ENCODE assay signal across 16 mouse cellular contexts in genomic region chr2:109944995-109945394, GRCm38 (mm10). TPM values are rescaled to one million over a fixed set of nuclear protein-coding genes. Genes with fewer than 3 reads are reported as not detected.
A peak's percentile ranks its signal among the peaks of the same experiment; 100 is the strongest.
DNase-seq lines count a peak whose midpoint lies in the region; ATAC-seq lines count a peak whose summit lies in the region.
"Had no signal": no experiment of that assay in that cellular context is flagged by ENCODE, and none has a peak within 500 bp of the region (broad histone marks: within the 10 kb centered on the region; RNA-seq: fewer than 3 reads in every experiment).

No protein-coding gene starts in this region.

- no peaks in the 10 kb centered on the region for H3K36me3 ChIP-seq in midbrain, embryonic 10.5 days
- H3K36me3 ChIP-seq in midbrain, embryonic 16.5 days (ENCODE audit: control insufficient read depth, insufficient read depth, low read length), result no peaks in the 10 kb centered on the region
- no peaks in the 10 kb centered on the region for H3K36me3 ChIP-seq in heart, embryonic 14.5 days (ENCODE audit: control insufficient read depth, insufficient read depth, low read length)
- no peaks in the 10 kb centered on the region for H3K36me3 ChIP-seq in hindbrain, embryonic 14.5 days (replicated peaks; ENCODE audit: control insufficient read depth, insufficient read depth)
- H3K36me3 ChIP-seq: limb, embryonic 13.5 days had no signal

- H3K27ac ChIP-seq in midbrain, embryonic 10.5 days (replicated peaks), result peak overlapping the region; percentile 77
- no peak overlapping the region for H3K27ac ChIP-seq in midbrain, embryonic 16.5 days (ENCODE audit: low read length)
- peak overlapping the region; percentile 73 to 84 for H3K27ac ChIP-seq in heart, embryonic 14.5 days (replicated peaks in 1 of 2; ENCODE audit: control insufficient read depth in 1 of 2, insufficient read depth in 1 of 2, low read depth in 2 of 2, low read length in 2 of 2)
- no peak overlapping the region for H3K27ac ChIP-seq in hindbrain, embryonic 14.5 days
- H3K27ac ChIP-seq: forebrain, embryonic 13.5 days; limb, embryonic 13.5 days had no signal

- DNase-seq in midbrain, embryonic 10.5 days (ENCODE audit: low spot score), result no peak
- DNase-seq in heart, adult 18-20 months, result peak; percentile 44 to 54
- DNase-seq in layer of hippocampus, adult 8-10 months (ENCODE audit: low spot score in 2 of 2), result no peak
- DNase-seq in hindbrain, embryonic 14.5 days (ENCODE audit: low spot score), result no peak
- DNase-seq: cerebellum, postnatal 14 days; kidney, adult 18-20 months; kidney, postnatal 10 days; layer of hippocampus, adult 9-11 months; lung, postnatal 14 days; retina, postnatal 1 day; thymus, adult 18-20 months had no signal

- ATAC-seq in midbrain, embryonic 16.5 days, result no peak
- ATAC-seq in heart, embryonic 14.5 days (ENCODE audit: insufficient number of reproducible peaks, insufficient read depth, low FRiP score, low read depth), result peak; percentile 92
- ATAC-seq in megakaryocyte, adult 5-6 weeks (ENCODE audit: poor library complexity, severe bottlenecking), result 0 out of 2 replicates have a peak, but pooled peaks have one; percentile 21
- no peak for ATAC-seq in hindbrain, embryonic 14.5 days (ENCODE audit: low FRiP score)
- ATAC-seq: forebrain, embryonic 13.5 days had no signal

- WGBS in midbrain, embryonic 10.5 days, result 80% methylated on average over 9 of the region's 9 CpGs
- 60% methylated on average over 9 of the region's 9 CpGs for WGBS in midbrain, embryonic 16.5 days
- WGBS in heart, embryonic 14.5 days, result 11% methylated on average over 9 of the region's 9 CpGs
- WGBS in hindbrain, embryonic 14.5 days, result 65% methylated on average over 9 of the region's 9 CpGs

- no peak overlapping the region for H3K9ac ChIP-seq in midbrain, embryonic 16.5 days (ENCODE audit: low read depth, low read length)
- no peak overlapping the region for H3K9ac ChIP-seq in heart, embryonic 14.5 days (ENCODE audit: low read length)
- no peak overlapping the region for H3K9ac ChIP-seq in hindbrain, embryonic 14.5 days
- H3K9ac ChIP-seq: forebrain, embryonic 13.5 days; limb, embryonic 13.5 days had no signal

- peaks cover 63% of the 10 kb centered on the region for H3K27me3 ChIP-seq in midbrain, embryonic 10.5 days (ENCODE audit: low read depth, poor library complexity, severe bottlenecking)
- H3K27me3 ChIP-seq in midbrain, embryonic 16.5 days (ENCODE audit: control insufficient read depth, insufficient read depth, low read depth, low read length), result no peaks in the 10 kb centered on the region
- H3K27me3 ChIP-seq in heart, embryonic 14.5 days (ENCODE audit: control insufficient read depth, insufficient read depth, low read length), result no peaks in the 10 kb centered on the region
- no peaks in the 10 kb centered on the region for H3K27me3 ChIP-seq in hindbrain, embryonic 14.5 days (ENCODE audit: control insufficient read depth, insufficient read depth, low read length)
- H3K27me3 ChIP-seq: limb, embryonic 13.5 days had no signal

- no peak overlapping the region for H3K4me2 ChIP-seq in midbrain, embryonic 16.5 days (ENCODE audit: low read length)
- peak overlapping the region; percentile 42 for H3K4me2 ChIP-seq in heart, embryonic 14.5 days (ENCODE audit: low read length)
- no peak overlapping the region; the same call in 1 of the 2 replicates for H3K4me2 ChIP-seq in hindbrain, embryonic 14.5 days (replicated peaks)
- H3K4me2 ChIP-seq: forebrain, embryonic 13.5 days; limb, embryonic 13.5 days had no signal

- peaks cover 56% of the 10 kb centered on the region for H3K4me1 ChIP-seq in midbrain, embryonic 10.5 days
- peaks cover 10% of the 10 kb centered on the region for H3K4me1 ChIP-seq in midbrain, embryonic 16.5 days (ENCODE audit: control insufficient read depth, insufficient read depth, low read length)
- H3K4me1 ChIP-seq in heart, embryonic 14.5 days (ENCODE audit: control insufficient read depth in 2 of 2, insufficient read depth in 2 of 2, low read length in 2 of 2), result peaks cover 8 to 35% of the 10 kb centered on the region in 2 experiments
- H3K4me1 ChIP-seq in hindbrain, embryonic 14.5 days (replicated peaks; ENCODE audit: control insufficient read depth, insufficient read depth, low read length), result peaks cover 34% of the 10 kb centered on the region

- H3K9me3 ChIP-seq in midbrain, embryonic 10.5 days (replicated peaks), result no peaks in the 10 kb centered on the region
- no peaks in the 10 kb centered on the region for H3K9me3 ChIP-seq in midbrain, embryonic 16.5 days (replicated peaks; ENCODE audit: control insufficient read depth, low read length, poor library complexity, severe bottlenecking)
- H3K9me3 ChIP-seq in heart, embryonic 14.5 days (ENCODE audit: control insufficient read depth, low read length), result no peaks in the 10 kb centered on the region
- no peaks in the 10 kb centered on the region for H3K9me3 ChIP-seq in hindbrain, embryonic 14.5 days (ENCODE audit: control insufficient read depth, low read length)
- H3K9me3 ChIP-seq: forebrain, embryonic 13.5 days; limb, embryonic 13.5 days had no signal

- 0 out of 2 replicates have a peak overlapping the region, but pooled peaks have one; percentile 16 for H3K4me3 ChIP-seq in midbrain, embryonic 10.5 days
- H3K4me3 ChIP-seq in midbrain, embryonic 16.5 days (ENCODE audit: low read depth, low read length), result no peak overlapping the region
- no peak overlapping the region for H3K4me3 ChIP-seq in heart, embryonic 14.5 days (ENCODE audit: control insufficient read depth in 1 of 2, insufficient read depth in 1 of 2, low read depth in 1 of 2, low read length in 2 of 2)
- no peak overlapping the region for H3K4me3 ChIP-seq in hindbrain, embryonic 14.5 days (replicated peaks; ENCODE audit: low read length)
- H3K4me3 ChIP-seq: forebrain, embryonic 13.5 days; limb, embryonic 13.5 days had no signal

RNA-seq across cellular contexts. Expression of gene Lgr4, which starts 27.5 kb away (rescaled TPM):
- polyA plus RNA-seq in midbrain, embryonic 10.5 days (2016; fragmentation: Nextera tagmentation; extraction: Ambion mirVana), result 12.7 and 14.3 TPM in 2 replicates
- polyA plus RNA-seq in midbrain, embryonic 16.5 days (2015; fragmentation: Nextera tagmentation; extraction: Ambion mirVana), result 6.8 and 7.1 TPM in 2 replicates
- 10 to 100 TPM; 23.3 to 23.6 TPM for total RNA-seq in heart, adult 18-20 months (2021)
- 19.3 and 20.8 TPM in 2 replicates for polyA plus RNA-seq in heart, embryonic 14.5 days (2014; fragmentation: Nextera tagmentation; extraction: Ambion mirVana)
- 0.94 and 1.3 TPM in 2 replicates for total RNA-seq in megakaryocyte, adult 5-6 weeks (2015)
- 0.73 and 0.88 TPM in 2 replicates for total RNA-seq in megakaryocyte, adult 5-6 weeks (2017)
- total RNA-seq in layer of hippocampus, adult 8-10 months (2022), result 10 to 100 TPM; 24.2 to 33.3 (median 29.2) TPM
- 13.1 and 13.6 TPM in 2 replicates for polyA plus RNA-seq in hindbrain, embryonic 14.5 days (2014; fragmentation: Nextera tagmentation; extraction: Ambion mirVana)

RNA-seq across cellular contexts. Expression of gene Lin7c, which starts 54.3 kb away (rescaled TPM):
- 101 and 121 TPM in 2 replicates for polyA plus RNA-seq in midbrain, embryonic 10.5 days (2016; fragmentation: Nextera tagmentation; extraction: Ambion mirVana)
- polyA plus RNA-seq in midbrain, embryonic 16.5 days (2015; fragmentation: Nextera tagmentation; extraction: Ambion mirVana), result 256 and 261 TPM in 2 replicates
- 10 to 100 TPM; 36.2 to 42.1 TPM for total RNA-seq in heart, adult 18-20 months (2021)
- polyA plus RNA-seq in heart, embryonic 14.5 days (2014; fragmentation: Nextera tagmentation; extraction: Ambion mirVana), result 43.0 and 44.3 TPM in 2 replicates
- 48.7 and 52.2 TPM in 2 replicates for total RNA-seq in megakaryocyte, adult 5-6 weeks (2015)
- total RNA-seq in megakaryocyte, adult 5-6 weeks (2017), result 92.1 and 97.8 TPM in 2 replicates
- total RNA-seq in layer of hippocampus, adult 8-10 months (2022), result 100 to 1,000 TPM in 2 of 4 experiments, 10 to 100 TPM in 2; 96.1 to 116 (median 102) TPM
- polyA plus RNA-seq in hindbrain, embryonic 14.5 days (2014; fragmentation: Nextera tagmentation; extraction: Ambion mirVana), result 224 and 251 TPM in 2 replicates

Comparison
In these comparisons a context has a peak if more than half of its experiments do, and no peak if none do; other contexts are left out.
1. H3K27ac ChIP-seq: peak in midbrain, embryonic 10.5 days (single experiment) and heart, embryonic 14.5 days (2 of 2); none in midbrain, embryonic 16.5 days (single experiment) and hindbrain, embryonic 14.5 days (single experiment).
2. DNase-seq: peak in heart, adult 18-20 months (2 of 2); none in midbrain, embryonic 10.5 days (single experiment), layer of hippocampus, adult 8-10 months (0 of 2) and hindbrain, embryonic 14.5 days (single experiment).
3. ATAC-seq: peak in heart, embryonic 14.5 days (single experiment) and megakaryocyte, adult 5-6 weeks (single experiment); none in midbrain, embryonic 16.5 days (single experiment) and hindbrain, embryonic 14.5 days (single experiment).